Mouse (Mus musculus): ENCODE measurements around the gene Dpf3.

The Dpf3 gene

GRCm38 (mm10) chr12:83411721-83412521 is 75.6 kb downstream of the Dpf3 start:
- peak; percentile 62 for DNase-seq

GRCm38 (mm10) chr12:83411032-83411431 is 76.5 kb downstream of the Dpf3 start:
- DNase-seq, result no peak

- DNase-seq, result no peak
Observed at GRCm38 (mm10) chr12:83405374-83406125, 82.0 kb downstream of the Dpf3 start.

GRCm38 (mm10) chr12:83402270-83402669 is 85.2 kb downstream of the Dpf3 start:
- DNase-seq, result no peak

GRCm38 (mm10) chr12:83392011-83392410 is 95.5 kb downstream of the Dpf3 start:
- DNase-seq, result no peak

- DNase-seq, result no peak
Observed at GRCm38 (mm10) chr12:83387554-83387953, 100.0 kb downstream of the Dpf3 start.

GRCm38 (mm10) chr12:83381072-83381471 is 106.4 kb downstream of the Dpf3 start:
- DNase-seq, result no peak

- no peak for DNase-seq
Observed at GRCm38 (mm10) chr12:83380016-83380415, 107.5 kb downstream of the Dpf3 start.

- no peak for DNase-seq
Observed at GRCm38 (mm10) chr12:83375015-83375831, 112.3 kb downstream of the Dpf3 start.

- DNase-seq, result no peak
Observed at GRCm38 (mm10) chr12:83373081-83373480, 114.4 kb downstream of the Dpf3 start.

- DNase-seq, result no peak
Observed at GRCm38 (mm10) chr12:83372290-83372689, 115.2 kb downstream of the Dpf3 start.

GRCm38 (mm10) chr12:83370221-83370620 is 117.3 kb downstream of the Dpf3 start:
- no peak for DNase-seq

GRCm38 (mm10) chr12:83369416-83369815 is 118.1 kb downstream of the Dpf3 start:
- DNase-seq, result no peak

GRCm38 (mm10) chr12:83367486-83367885 is 120.0 kb downstream of the Dpf3 start:
- DNase-seq, result no peak

- DNase-seq, result no peak
Observed at GRCm38 (mm10) chr12:83364771-83365170, 122.7 kb downstream of the Dpf3 start.

GRCm38 (mm10) chr12:83361801-83362200 is 125.7 kb downstream of the Dpf3 start:
- no peak for DNase-seq

- DNase-seq, result no peak
Observed at GRCm38 (mm10) chr12:83352640-83353039, 134.9 kb downstream of the Dpf3 start.

- no peak for DNase-seq
Observed at GRCm38 (mm10) chr12:83349736-83350135, 137.8 kb downstream of the Dpf3 start.

- DNase-seq, result no peak
Observed at GRCm38 (mm10) chr12:83348246-83348645, 139.3 kb downstream of the Dpf3 start.

GRCm38 (mm10) chr12:83342875-83343185 is 144.7 kb downstream of the Dpf3 start:
- peak; percentile 39 for DNase-seq

- DNase-seq, result no peak
Observed at GRCm38 (mm10) chr12:83342035-83342874, 145.3 kb downstream of the Dpf3 start.

- no peak for DNase-seq
Observed at GRCm38 (mm10) chr12:83340960-83341359, 146.6 kb downstream of the Dpf3 start.

GRCm38 (mm10) chr12:83338345-83338744 is 149.2 kb downstream of the Dpf3 start:
- no peak for DNase-seq
